Mouse (Mus musculus) CH12.LX (cell line): ENCODE measurements around the gene Arf4. TPM values are rescaled to one million over a fixed set of nuclear protein-coding genes. Genes with fewer than 3 reads are reported as not detected.

Source experiments
- DNase-seq: peaks from one replicate; pipeline ENCODE4 v3.0.0-alpha.2; 2013; ENCODE audit errors: extremely low read depth
- H3K27ac ChIP-seq: 2 replicates; pipeline ENCODE4 v1.5.1; 2012; ENCODE audit warnings: low read depth, mild to moderate bottlenecking, control low read depth, moderate library complexity; ENCODE audit not compliant: insufficient read depth
- H3K27me3 ChIP-seq: replicated peaks from 2 replicates; pipeline ENCODE3; 2012; ENCODE audit warnings: inconsistent platforms
- H3K36me3 ChIP-seq, 2 experiments: replicated peaks in 1 of 2; 2 replicates each; pipeline versions ENCODE3 to v1.6.1; 2012; ENCODE audit warnings: inconsistent platforms in 1 of 2, low read length in 1 of 2, mild to moderate bottlenecking in 1 of 2, mixed read lengths in 1 of 2, moderate library complexity in 1 of 2; ENCODE audit not compliant: control insufficient read depth in 1 of 2, insufficient read depth in 1 of 2
- H3K4me1 ChIP-seq, 2 experiments: 2 replicates each; pipeline ENCODE4 v1.6.1; 2012; ENCODE audit warnings: inconsistent platforms in 1 of 2, moderate library complexity in 1 of 2; ENCODE audit not compliant: insufficient read depth in 2 of 2, control insufficient read depth in 1 of 2
- H3K4me2 ChIP-seq: 2 replicates; pipeline ENCODE4 v1.6.1; 2012; ENCODE audit warnings: low read depth, mild to moderate bottlenecking, control low read depth; ENCODE audit not compliant: poor library complexity, insufficient read depth, severe bottlenecking
- H3K4me3 ChIP-seq, 3 experiments: fragments of 150-350 bp in 1 of 3; sonication (generic) in 1 of 3; replicated peaks in 1 of 3; 2 replicates each; pipeline versions ENCODE3 to v1.5.1; 2011 to 2012; ENCODE audit warnings: low read depth in 2 of 3, low read length in 2 of 3, mild to moderate bottlenecking in 2 of 3, moderate library complexity in 2 of 3, control low read depth in 1 of 3, improper control_type of control experiment in 1 of 3, inconsistent platforms in 1 of 3, mixed read lengths in 1 of 3; ENCODE audit not compliant: poor library complexity in 1 of 3
- H3K79me2 ChIP-seq: replicated peaks from 2 replicates; pipeline ENCODE4 v1.6.1; 2012; ENCODE audit warnings: mild to moderate bottlenecking, moderate library complexity; ENCODE audit not compliant: control insufficient read depth, poor library complexity, insufficient read depth, severe bottlenecking; ENCODE audit errors: extremely low read depth
- H3K9ac ChIP-seq: 2 replicates; pipeline ENCODE4 v1.6.1; 2012; ENCODE audit warnings: low read depth, mild to moderate bottlenecking, control low read depth, moderate library complexity; ENCODE audit not compliant: insufficient read depth
- H3K9me3 ChIP-seq: replicated peaks from 2 replicates; pipeline ENCODE3; 2012; ENCODE audit warnings: low read length, inconsistent platforms, mixed read lengths
- CHD1 ChIP-seq: IDR thresholded peaks from 2 replicates; pipeline ENCODE4 v1.6.1; 2012; ENCODE audit warnings: low read depth, low read length, improper control_type of control experiment, inconsistent platforms
- CTCF ChIP-seq, 2 experiments: IDR thresholded peaks in 1 of 2; conservative IDR thresholded peaks in 1 of 2; 2 replicates each; pipeline ENCODE4 v1.5.1; 2011 to 2012; ENCODE audit warnings: low read depth in 2 of 2, low read length in 2 of 2, improper control_type of control experiment in 1 of 2, inconsistent platforms in 1 of 2, mild to moderate bottlenecking in 1 of 2, moderate library complexity in 1 of 2
- E2F4 ChIP-seq: IDR thresholded peaks from 2 replicates; pipeline ENCODE4 v1.6.1; 2011; ENCODE audit warnings: low read depth, low read length, improper control_type of control experiment; ENCODE audit not compliant: insufficient replicate concordance
- ELF1 ChIP-seq: IDR thresholded peaks from 2 replicates; pipeline ENCODE4 v1.6.1; 2014; ENCODE audit warnings: low read depth, mild to moderate bottlenecking, inconsistent platforms, low read length, improper control_type of control experiment
- EP300 ChIP-seq: IDR thresholded peaks from 2 replicates; pipeline ENCODE4 v1.6.1; 2011; ENCODE audit warnings: low read length, improper control_type of control experiment
- GABPA ChIP-seq: IDR thresholded peaks from 2 replicates; pipeline ENCODE4 v1.6.1; 2012; ENCODE audit warnings: low read depth, low read length, improper control_type of control experiment, inconsistent platforms; ENCODE audit not compliant: insufficient replicate concordance
- IRF4 ChIP-seq: IDR thresholded peaks from 2 replicates; pipeline ENCODE4 v1.6.1; 2014; ENCODE audit warnings: low read depth, mild to moderate bottlenecking, inconsistent platforms, low read length, improper control_type of control experiment
- JUN ChIP-seq: IDR thresholded peaks from 2 replicates; pipeline ENCODE4 v1.6.1; 2011; ENCODE audit warnings: low read depth, mild to moderate bottlenecking, low read length, improper control_type of control experiment, moderate library complexity; ENCODE audit not compliant: insufficient read depth
- JUND ChIP-seq: conservative IDR thresholded peaks from 2 replicates; pipeline ENCODE4 v1.6.1; 2011; ENCODE audit warnings: low read depth, low read length, improper control_type of control experiment
- KAT2A ChIP-seq: IDR thresholded peaks from 2 replicates; pipeline ENCODE4 v1.6.1; 2012; ENCODE audit warnings: low read length, improper control_type of control experiment, inconsistent platforms; ENCODE audit not compliant: insufficient replicate concordance
- MAFK ChIP-seq: IDR thresholded peaks from 2 replicates; pipeline ENCODE4 v1.6.1; 2011; ENCODE audit warnings: low read length, improper control_type of control experiment; ENCODE audit not compliant: insufficient replicate concordance
- MAX ChIP-seq: IDR thresholded peaks from 2 replicates; pipeline ENCODE4 v1.6.1; 2011; ENCODE audit warnings: low read length, improper control_type of control experiment
- MEF2A ChIP-seq: IDR thresholded peaks from 2 replicates; pipeline ENCODE4 v1.6.1; 2014; ENCODE audit warnings: low read depth, mild to moderate bottlenecking, inconsistent platforms, low read length, improper control_type of control experiment, borderline replicate concordance
- MXI1 ChIP-seq: IDR thresholded peaks from 2 replicates; pipeline ENCODE4 v1.6.1; 2011; ENCODE audit warnings: mild to moderate bottlenecking, low read depth, low read length, improper control_type of control experiment
- MYC ChIP-seq: IDR thresholded peaks from 2 replicates; pipeline ENCODE4 v1.6.1; 2011; ENCODE audit warnings: low read depth, mild to moderate bottlenecking, improper control_type of control experiment, low read length
- PAX5 ChIP-seq: IDR thresholded peaks from 2 replicates; pipeline ENCODE4 v1.6.1; 2012; ENCODE audit warnings: low read length, inconsistent platforms, mixed read lengths
- POLR2A ChIP-seq: IDR thresholded peaks from 2 replicates; pipeline ENCODE4 v1.6.1; 2011; ENCODE audit warnings: low read depth, mild to moderate bottlenecking, improper control_type of control experiment, low read length
- RAD21 ChIP-seq: IDR thresholded peaks from 2 replicates; pipeline ENCODE4 v1.6.1; 2011; ENCODE audit warnings: low read depth, mild to moderate bottlenecking, low read length, improper control_type of control experiment, moderate library complexity
- RCOR1 ChIP-seq: conservative IDR thresholded peaks from 2 replicates; pipeline ENCODE4 v1.6.1; 2012; ENCODE audit warnings: low read depth, mild to moderate bottlenecking, inconsistent platforms, low read length, improper control_type of control experiment
- SMC3 ChIP-seq: IDR thresholded peaks from 2 replicates; pipeline ENCODE4 v1.6.1; 2011; ENCODE audit warnings: low read depth, low read length, improper control_type of control experiment
- TBP ChIP-seq: conservative IDR thresholded peaks from 2 replicates; pipeline ENCODE4 v1.6.1; 2011; ENCODE audit warnings: low read depth, low read length, improper control_type of control experiment
- TCF12 ChIP-seq: IDR thresholded peaks from 2 replicates; pipeline ENCODE4 v1.6.1; 2014; ENCODE audit warnings: low read depth, mild to moderate bottlenecking, inconsistent platforms, low read length, improper control_type of control experiment
- UBTF ChIP-seq: IDR thresholded peaks from 2 replicates; pipeline ENCODE4 v1.6.1; 2012; ENCODE audit warnings: low read depth, mild to moderate bottlenecking, inconsistent platforms, low read length, improper control_type of control experiment, moderate library complexity
- ZC3H11A ChIP-seq: IDR thresholded peaks from 2 replicates; pipeline ENCODE4 v1.6.1; 2012; ENCODE audit warnings: low read depth, mild to moderate bottlenecking, inconsistent platforms, low read length, improper control_type of control experiment
- ZMIZ1 ChIP-seq: IDR thresholded peaks from 2 replicates; pipeline ENCODE4 v1.6.1; 2012; ENCODE audit warnings: low read depth, mild to moderate bottlenecking, inconsistent platforms, low read length, improper control_type of control experiment
- ZNF384 ChIP-seq: IDR thresholded peaks from 2 replicates; pipeline ENCODE4 v1.6.1; 2012; ENCODE audit warnings: low read depth, low read length, improper control_type of control experiment, inconsistent platforms
- dilution Hi-C: fragments of 300-500 bp; cut with MboI; formaldehyde crosslinking; loops from 2 replicates; pipeline ENCODE4 v1.14.3; 2020; ENCODE audit warnings: low sequenced_read_pairs; ENCODE audit not compliant: extremely low pct_unique_long_range_greater_than_20kb, extremely low pct_ligation_motif_present
- in situ Hi-C: fragments of 300-500 bp; cut with MboI; formaldehyde crosslinking; loops from 3 replicates; pipeline ENCODE4 v1.14.3; 2019; ENCODE audit warnings: low sequenced_read_pairs, low pct_ligation_motif_present, low pct_unique_long_range_greater_than_20kb, mixed read lengths
- polyA plus RNA-seq: library from polyadenylated mRNA; unstranded; fragments of >175 nt; gene quantifications from 2 replicates; pipeline ENCODE4 v1.2.1, GENCODE M21; 2012; ENCODE audit warnings: low read depth; ENCODE audit not compliant: insufficient read length
- total RNA-seq, 2 experiments: library from RNA; depleted of rRNA; stranded (reverse); fragments of 300-350 nt in 1 of 2; fragments of >200 nt in 1 of 2; gene quantifications; 2 replicates each; pipeline ENCODE4 v1.2.3; 2012 to 2014

The Arf4 gene
- total and polyA plus RNA-seq, 3 experiments: 43.3 to 86.4 (median 66.6) TPM

DNA sequence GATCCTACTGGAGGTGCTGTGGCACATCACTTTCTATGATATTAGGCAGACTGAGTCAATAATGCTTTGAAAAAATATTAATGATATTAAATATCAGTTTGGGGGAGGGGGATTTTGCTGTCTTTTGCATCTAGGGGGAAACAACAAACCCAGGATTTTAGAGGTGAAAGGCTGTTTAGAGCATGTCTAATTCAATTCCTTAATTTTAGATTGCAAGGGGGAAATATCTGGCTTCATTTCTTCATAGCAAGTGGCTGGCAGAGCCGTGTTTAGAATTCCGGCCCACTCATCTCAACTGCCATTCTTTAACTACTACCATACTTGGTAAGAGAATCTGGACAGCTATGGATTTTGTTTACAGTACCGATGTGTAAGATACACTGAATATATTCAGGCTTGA, 55.1 kb downstream of the Arf4 start, which contains the start of gene Dnah12:
Gene Dnah12, plus strand, starts transcription at position 301 of the 400 bp plus-strand sequence.
- Histone ChIP-seq H3K36me3 (no peaks in the 10 kb centered on the region), H3K27me3 (no peaks in the 10 kb centered on the region), H3K27ac (no peak within 1 kb of the TSS), H3K4me3 (no peak within 1 kb of the TSS), H3K79me2 (no peaks in the 10 kb centered on the region), H3K4me2 (no peak within 1 kb of the TSS)
- dilution Hi-C loops (no loop called here), in situ Hi-C loops (loop anchor here (10.0 to 25.0 kb wide), 2 partner anchors 122 to 294 kb away; partner anchors contain the start of gene Hesx1)
- TF ChIP-seq ZC3H11A (no peak), EP300 (no peak), UBTF (no peak), PAX5 (no peak), KAT2A (no peak), MXI1 (no peak), ELF1 (no peak), MAFK (no peak), RCOR1 (no peak), TBP (no peak)
- TF ChIP-seq, all 38 proteins: peak for 0
- no peak for DNase-seq
- no peaks in the 10 kb centered on the region for H3K4me1 ChIP-seq
- H3K9ac ChIP-seq: no peak within 1 kb of the TSS
- H3K9me3 ChIP-seq: no peaks in the 10 kb centered on the region

DNA sequence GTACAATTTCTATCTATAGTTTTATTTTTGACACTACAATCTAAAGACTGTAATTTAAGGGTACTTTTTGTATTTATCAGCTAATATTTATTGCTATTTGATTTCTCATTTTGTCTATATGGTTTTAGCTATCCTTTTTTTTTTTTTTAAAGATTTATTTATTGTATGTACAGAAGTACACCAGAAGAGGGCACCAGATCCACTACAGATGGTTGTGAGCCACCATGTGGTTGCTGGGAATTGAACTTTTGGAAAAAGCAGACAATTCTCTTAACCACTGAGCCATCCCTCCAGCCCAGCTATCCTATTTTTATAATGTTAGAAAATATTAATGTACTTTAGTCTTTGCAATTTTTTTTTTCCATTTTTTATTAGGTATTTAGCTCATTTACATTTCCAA, 60.0 kb downstream of the Arf4 start:
- H3K4me1 ChIP-seq: no peaks in the 10 kb centered on the region
- no peak overlapping the region for H3K27ac ChIP-seq
- no peak overlapping the region for H3K4me3 ChIP-seq
- H3K36me3 ChIP-seq: no peaks in the 10 kb centered on the region
- H3K9ac ChIP-seq: no peak overlapping the region
- peak; percentile 61 for DNase-seq
- no peaks in the 10 kb centered on the region for H3K79me2 ChIP-seq
- 0 out of 2 replicates have a peak, but pooled peaks have one; percentile 17 for TF ChIP-seq JUN
- no peak for TF ChIP-seq MAFK
- peak; percentile 53 for TF ChIP-seq ZC3H11A
- TF ChIP-seq SMC3: peak; percentile 73
- peak in 1 of 2 experiments; percentile 86; a peak in 2 of 4 replicates for TF ChIP-seq CTCF (conservative IDR thresholded peaks at IDR 0.05 in 1 of 2, IDR thresholded peaks at IDR 0.05 in 1 of 2; ENCODE audit: low read depth in 2 of 2, low read length in 2 of 2)
- no peak for TF ChIP-seq CHD1
- no peak for TF ChIP-seq GABPA
- TF ChIP-seq MYC: peak; percentile 96
- TF ChIP-seq TCF12: no peak
- 0 out of 2 replicates have a peak, but pooled peaks have one; percentile 31 for TF ChIP-seq IRF4
- no peak for TF ChIP-seq ZMIZ1
- TF ChIP-seq ZNF384: peak; percentile 96
- TF ChIP-seq UBTF: no peak
- TF ChIP-seq POLR2A: no peak
- peak; percentile 54; the same call in 1 of the 2 replicates for TF ChIP-seq MAX
- TF ChIP-seq E2F4: 0 out of 2 replicates have a peak, but pooled peaks have one; percentile 26
- no peak for TF ChIP-seq MEF2A
- 0 out of 2 replicates have a peak, but pooled peaks have one; percentile 15 for TF ChIP-seq JUND
- TF ChIP-seq RAD21: peak; percentile 72
- TF ChIP-seq, all 38 proteins: peak for 11
- Histone ChIP-seq H3K9me3 (no peaks in the 10 kb centered on the region), H3K4me2 (no peak overlapping the region), H3K27me3 (no peaks in the 10 kb centered on the region)
- in situ Hi-C loops (loop anchor here (10.0 to 25.0 kb wide), 2 partner anchors 117 to 289 kb away; partner anchors contain the start of gene Hesx1), dilution Hi-C loops (no loop called here)
